Mouse (Mus musculus) liver, postnatal 0 days (tissue): Measurements from ENCODE around the gene Slc6a11.

Experiments used
- CTCF ChIP-seq: sonication (generic); IDR thresholded peaks from 2 replicates; pipeline ENCODE4 v1.5.1; 2016; ENCODE audit warnings: antibody characterized with exemption, low read depth
- EP300 ChIP-seq: IDR thresholded peaks from 2 replicates; pipeline ENCODE4 v1.6.1; 2016; ENCODE audit warnings: antibody characterized with exemption, low read depth, mild to moderate bottlenecking

- TF ChIP-seq CTCF (no peak), EP300 (no peak)
Measured at GRCm38 (mm10) chr6:114125530-114125929, 5.5 kb upstream of the Slc6a11 start.
